ENCODE assay signal across 31 mouse cellular contexts in the genomic region with DNA sequence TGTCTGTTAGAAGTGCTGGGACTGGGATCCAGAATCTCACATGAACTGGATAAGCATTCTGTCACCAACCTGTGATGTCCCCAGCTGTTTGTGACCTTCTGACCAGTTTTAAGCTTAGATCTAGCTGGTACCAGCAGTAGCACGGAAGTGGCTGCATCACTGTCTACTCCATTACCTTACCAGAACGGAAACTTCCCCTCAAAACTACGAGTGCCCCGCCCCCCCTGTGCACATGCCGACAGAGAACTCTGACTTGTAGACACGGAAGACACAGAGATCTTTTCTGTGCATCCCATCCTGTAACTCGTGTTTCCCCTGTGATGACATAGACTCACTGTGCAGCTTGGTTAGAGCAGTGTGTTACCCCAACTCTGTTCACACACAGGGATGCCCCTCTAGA. TPM values are rescaled to one million over a fixed set of nuclear protein-coding genes. Genes with fewer than 3 reads are reported as not detected.
DNase-seq lines count a peak whose midpoint lies in the region; ATAC-seq lines count a peak whose summit lies in the region.
"Had no signal": no experiment of that assay in that cellular context is flagged by ENCODE, and none has a peak within 500 bp of the region (broad histone marks: within the 10 kb centered on the region; RNA-seq: fewer than 3 reads in every experiment).

No protein-coding gene starts in this region.

- H3K4me2 ChIP-seq in liver, embryonic 13.5 days, result no peak overlapping the region
- H3K4me2 ChIP-seq in liver, embryonic 11.5 days, result no peak overlapping the region
- H3K4me2 ChIP-seq: forebrain, embryonic 12.5 days; heart, embryonic 11.5 days; hindbrain, embryonic 13.5 days; kidney, embryonic 15.5 days; limb, embryonic 12.5 days; neural tube, embryonic 15.5 days had no signal

- H3K9me3 ChIP-seq in liver, embryonic 13.5 days (replicated peaks), result no peaks in the 10 kb centered on the region
- H3K9me3 ChIP-seq in liver, embryonic 11.5 days (ENCODE audit: control insufficient read depth, low read length), result no peaks in the 10 kb centered on the region
- H3K9me3 ChIP-seq: forebrain, embryonic 12.5 days; hindbrain, embryonic 13.5 days; kidney, embryonic 15.5 days; limb, embryonic 12.5 days; neural tube, embryonic 15.5 days had no signal

- ATAC-seq in liver, embryonic 13.5 days (ENCODE audit: low read depth), result no peak
- ATAC-seq in liver, embryonic 11.5 days (replicated peaks; ENCODE audit: low FRiP score), result no peak
- peak; percentile 24; the same call in 1 of the 2 replicates for ATAC-seq in granulocyte monocyte progenitor cell, adult 5-6 weeks (replicated peaks; ENCODE audit: poor library complexity, severe bottlenecking)

- 88% methylated on average over 7 of the region's 7 CpGs for WGBS in liver, embryonic 13.5 days (ENCODE audit: insufficient replicate concordance)
- 86% methylated on average over 7 of the region's 7 CpGs for WGBS in liver, embryonic 11.5 days

- no peak overlapping the region for H3K9ac ChIP-seq in liver, embryonic 13.5 days
- no peak overlapping the region for H3K9ac ChIP-seq in liver, embryonic 11.5 days (ENCODE audit: low read depth, low read length)
- H3K9ac ChIP-seq: forebrain, embryonic 12.5 days; hindbrain, embryonic 13.5 days; kidney, embryonic 15.5 days; limb, embryonic 12.5 days; neural tube, embryonic 15.5 days had no signal

- peaks cover 60% of the 10 kb centered on the region for H3K4me1 ChIP-seq in liver, embryonic 13.5 days (replicated peaks)
- peaks cover 6% of the 10 kb centered on the region for H3K4me1 ChIP-seq in liver, embryonic 11.5 days (replicated peaks; ENCODE audit: control insufficient read depth, insufficient read depth, low read length)
- H3K4me1 ChIP-seq: forebrain, embryonic 12.5 days; hindbrain, embryonic 13.5 days; limb, embryonic 12.5 days; neural tube, embryonic 15.5 days had no signal

- H3K27me3 ChIP-seq in liver, embryonic 13.5 days, result no peaks in the 10 kb centered on the region
- no peaks in the 10 kb centered on the region for H3K27me3 ChIP-seq in liver, embryonic 11.5 days (replicated peaks; ENCODE audit: control insufficient read depth, insufficient read depth, low read length)
- H3K27me3 ChIP-seq in splenic B cell, adult 2 months (ENCODE audit: control insufficient read depth, insufficient read depth, low read length, poor library complexity, severe bottlenecking), result no peaks in the 10 kb centered on the region
- H3K27me3 ChIP-seq: forebrain, embryonic 12.5 days; hindbrain, embryonic 13.5 days; kidney, embryonic 15.5 days; limb, embryonic 12.5 days; neural tube, embryonic 15.5 days had no signal

- 0 out of 2 replicates have a peak overlapping the region, but pooled peaks have one; percentile 9 for H3K27ac ChIP-seq in liver, embryonic 13.5 days
- no peak overlapping the region for H3K27ac ChIP-seq in liver, embryonic 11.5 days (ENCODE audit: low read depth, low read length)
- H3K27ac ChIP-seq: forebrain, embryonic 12.5 days; hindbrain, embryonic 13.5 days; kidney, embryonic 15.5 days; layer of hippocampus, adult 2 months; left cerebral cortex, adult 2 months; limb, embryonic 12.5 days; macrophage; neural tube, embryonic 15.5 days had no signal

- no peak for DNase-seq in liver, embryonic 13.5 days
- no peak for DNase-seq in liver, embryonic 11.5 days (ENCODE audit: low spot score)
- peak; percentile 61 for DNase-seq in CD4-positive helper T cell, adult 2 months (ENCODE audit: low read depth, low spot score)
- peak; percentile 42 for DNase-seq in splenic B cell, adult 2 months (ENCODE audit: low read depth, low spot score)
- no peak for DNase-seq in cerebellum, adult 8-10 months
- DNase-seq in adipocyte (ENCODE audit: low spot score), result no peak
- DNase-seq: adrenal gland, postnatal 36 days; cerebellum, adult 18-20 months; cerebellum, postnatal 14 days; gastrocnemius, postnatal 10 days; heart, adult 11 months; heart, postnatal 4 days; kidney, adult 11 months; kidney, postnatal 25 days; lung, adult 2 months; lung, postnatal 10 days; midbrain, embryonic 14.5 days; retina, postnatal 1 day; right cerebral cortex, postnatal 14 days; thymus, postnatal 14 days had no signal

- H3K4me3 ChIP-seq in liver, embryonic 13.5 days (replicated peaks), result no peak overlapping the region
- H3K4me3 ChIP-seq in liver, embryonic 11.5 days (ENCODE audit: low read depth, low read length), result no peak overlapping the region
- H3K4me3 ChIP-seq: erythroblast, embryonic 14.5 days; forebrain, embryonic 12.5 days; hindbrain, embryonic 13.5 days; kidney, embryonic 15.5 days; layer of hippocampus, adult 2 months; left cerebral cortex, adult 2 months; limb, embryonic 12.5 days; neural tube, embryonic 15.5 days had no signal

- peaks cover 97% of the 10 kb centered on the region for H3K36me3 ChIP-seq in liver, embryonic 13.5 days
- H3K36me3 ChIP-seq in liver, embryonic 11.5 days (ENCODE audit: control insufficient read depth, insufficient read depth, low read length), result peaks cover 28% of the 10 kb centered on the region; the same call in 1 of the 2 replicates
- H3K36me3 ChIP-seq in splenic B cell, adult 2 months (ENCODE audit: control insufficient read depth, insufficient read depth, low read length, poor library complexity, severe bottlenecking), result no peaks in the 10 kb centered on the region
- H3K36me3 ChIP-seq: forebrain, embryonic 12.5 days; hindbrain, embryonic 13.5 days; kidney, embryonic 15.5 days; limb, embryonic 12.5 days; neural tube, embryonic 15.5 days had no signal

RNA-seq across cellular contexts. Expression of gene Slc41a3, which starts 25.9 kb away (rescaled TPM):
- 32.2 and 34.8 TPM in 2 replicates for polyA plus RNA-seq in liver, embryonic 13.5 days (2015; fragmentation: Nextera tagmentation; extraction: Ambion mirVana)
- polyA plus RNA-seq in liver, embryonic 11.5 days (2014; fragmentation: Nextera tagmentation; extraction: Ambion mirVana), result 43.0 and 46.2 TPM in 2 replicates
- 2.9 and 5.5 TPM in 2 replicates for total RNA-seq in granulocyte monocyte progenitor cell, adult 5-6 weeks (2014; fragmentation: Nextera tagmentation)
- total RNA-seq in granulocyte monocyte progenitor cell, adult 5-6 weeks (2017), result 1.9 and 2.3 TPM in 2 replicates

Comparison
In these comparisons a context has a peak if more than half of its experiments do, and no peak if none do; other contexts are left out.
1. DNase-seq: peak in CD4-positive helper T cell, adult 2 months (single experiment) and splenic B cell, adult 2 months (single experiment); none in liver, embryonic 13.5 days (single experiment), liver, embryonic 11.5 days (single experiment), cerebellum, adult 8-10 months (single experiment) and adipocyte (single experiment).